Mouse (Mus musculus): Measurements from ENCODE around the gene Atp13a3. TPM values are rescaled to one million over a fixed set of nuclear protein-coding genes. Genes with fewer than 3 reads are reported as not detected.
A peak's percentile ranks its signal among the peaks of the same experiment; 100 is the strongest.
"Not testable (repeated sequence)": the region's sequence is repeated elsewhere in the genome, so short reads cannot be mapped to it uniquely, and the experiment has no call there.

Atp13a3 gene
- polyA plus RNA-seq, 1 experiment = 25.4 TPM

- H3K27ac ChIP-seq (ENCODE audit: insufficient read depth, low read depth, low read length) = no peak overlapping the region
- H3K36me3 ChIP-seq (ENCODE audit: control insufficient read depth, insufficient read depth, low read length) = peaks cover 3% of the 10 kb centered on the region; the same call in 1 of the 2 replicates
- DNase-seq = no peak
- WGBS = 91% methylated on average over 6 of the region's 6 CpGs
- H3K4me3 ChIP-seq (ENCODE audit: insufficient read depth, low read depth, low read length) = no peak overlapping the region
- no peaks in the 10 kb centered on the region; the same call in 1 of the 2 replicates for H3K4me1 ChIP-seq (ENCODE audit: control insufficient read depth, insufficient read depth, low read length)
- H3K27me3 ChIP-seq (replicated peaks; ENCODE audit: control insufficient read depth, insufficient read depth, low read length) = no peaks in the 10 kb centered on the region
- TF ChIP-seq POLR2A (IDR thresholded peaks at IDR 0.05; ENCODE audit: low read depth, low read length) = no peak
Observed at GRCm38 (mm10) chr16:30364604-30365003, 41.2 kb downstream of the Atp13a3 start.

- H3K27ac ChIP-seq (ENCODE audit: insufficient read depth, low read depth, low read length) = no peak overlapping the region
- no peak overlapping the region for H3K4me3 ChIP-seq (ENCODE audit: insufficient read depth, low read depth, low read length)
- TF ChIP-seq POLR2A (IDR thresholded peaks at IDR 0.05; ENCODE audit: low read depth, low read length) (no peak), CTCF (conservative IDR thresholded peaks at IDR 0.05; ENCODE audit: insufficient read depth, insufficient read length, low read depth, low read length) (no peak)
- DNase-seq = no peak
- WGBS = 80% methylated on average over 3 of the region's 3 CpGs
- H3K4me1 ChIP-seq (ENCODE audit: control insufficient read depth, insufficient read depth, low read length) = no peaks in the 10 kb centered on the region
- H3K36me3 ChIP-seq (ENCODE audit: control insufficient read depth, insufficient read depth, low read length) = peaks cover 3% of the 10 kb centered on the region; the same call in 1 of the 2 replicates
- no peaks in the 10 kb centered on the region for H3K27me3 ChIP-seq (replicated peaks; ENCODE audit: control insufficient read depth, insufficient read depth, low read length)
Observed at GRCm38 (mm10) chr16:30362528-30362927, 43.2 kb downstream of the Atp13a3 start.

DNA sequence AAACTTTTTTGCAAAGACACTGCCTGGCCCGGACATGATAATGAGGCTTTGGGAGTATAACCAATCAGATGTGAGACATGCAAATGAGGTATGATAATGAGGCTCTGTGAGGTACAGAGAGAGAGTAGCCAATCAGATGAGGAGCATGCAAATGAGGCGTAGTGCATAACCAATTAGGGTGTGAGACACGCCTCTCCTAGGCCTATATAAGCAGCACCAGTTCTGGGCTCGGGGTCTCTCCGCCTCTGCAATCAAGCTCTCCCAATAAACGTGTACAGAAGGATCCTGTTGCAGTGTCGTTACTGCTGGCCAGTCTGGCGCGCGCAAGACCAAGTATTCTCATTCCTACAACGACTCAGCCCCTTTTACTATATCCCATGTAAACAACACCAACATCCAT, 52.3 kb downstream of the Atp13a3 start:
- not testable (repeated sequence) for H3K36me3 ChIP-seq (ENCODE audit: control insufficient read depth, insufficient read depth, low read length); H3K27ac ChIP-seq (ENCODE audit: insufficient read depth, low read depth, low read length)
- 94% methylated on average over 11 of the region's 11 CpGs for WGBS

GRCm38 (mm10) chr16:30314236-30314635, 91.5 kb downstream of the Atp13a3 start:
- H3K4me1 ChIP-seq (ENCODE audit: control insufficient read depth, insufficient read depth, low read length) = peaks cover 3% of the 10 kb centered on the region; the same call in 1 of the 2 replicates
- no peak overlapping the region for H3K27ac ChIP-seq (ENCODE audit: insufficient read depth, low read depth, low read length)
- no peak overlapping the region for H3K4me3 ChIP-seq (ENCODE audit: insufficient read depth, low read depth, low read length)
- TF ChIP-seq CTCF (conservative IDR thresholded peaks at IDR 0.05; ENCODE audit: insufficient read depth, insufficient read length, low read depth, low read length) = no peak
- no peak for TF ChIP-seq POLR2A (IDR thresholded peaks at IDR 0.05; ENCODE audit: low read depth, low read length)
- H3K36me3 ChIP-seq (ENCODE audit: control insufficient read depth, insufficient read depth, low read length) = peaks cover 5% of the 10 kb centered on the region; the same call in 1 of the 2 replicates
- DNase-seq = peak; percentile 13
- no peaks in the 10 kb centered on the region for H3K27me3 ChIP-seq (replicated peaks; ENCODE audit: control insufficient read depth, insufficient read depth, low read length)

More for the DNA sequence above, 52.3 kb downstream of the Atp13a3 start:
- not testable (repeated sequence) for H3K4me1 ChIP-seq (ENCODE audit: control insufficient read depth, insufficient read depth, low read length); H3K4me3 ChIP-seq (ENCODE audit: insufficient read depth, low read depth, low read length); DNase-seq; H3K27me3 ChIP-seq (replicated peaks; ENCODE audit: control insufficient read depth, insufficient read depth, low read length)

DNA sequence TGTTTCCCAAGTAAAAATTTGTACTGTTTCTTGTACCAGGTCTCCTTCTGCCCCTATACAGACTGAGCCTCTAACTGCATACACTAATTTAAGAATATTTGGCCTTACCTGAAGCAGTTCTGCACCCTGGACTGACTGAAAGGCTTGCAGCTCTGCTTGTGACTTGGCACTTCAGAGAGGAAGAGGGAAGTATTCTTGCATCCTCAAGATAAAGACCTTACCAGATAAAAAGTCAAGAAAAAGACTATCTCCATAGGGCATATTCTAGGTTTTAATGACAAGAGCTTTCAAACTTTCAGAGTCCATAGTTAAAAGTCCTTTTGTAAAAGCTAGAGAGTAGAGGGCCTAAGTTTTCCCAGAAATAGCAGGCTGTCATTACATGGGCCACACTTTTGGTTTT, 95.1 kb downstream of the Atp13a3 start, which contains the start of gene Gp5:
Gene Gp5 (minus strand): TSS at position 133 of the 400 bp plus-strand sequence.
- Histone ChIP-seq H3K4me3 (ENCODE audit: insufficient read depth, low read depth, low read length) (no peak within 1 kb of the TSS; the same call in 1 of the 2 replicates), H3K4me1 (ENCODE audit: control insufficient read depth, insufficient read depth, low read length) (peaks cover 3% of the 10 kb centered on the region; the same call in 1 of the 2 replicates), H3K27ac (ENCODE audit: insufficient read depth, low read depth, low read length) (no peak within 1 kb of the TSS), H3K27me3 (replicated peaks; ENCODE audit: control insufficient read depth, insufficient read depth, low read length) (no peaks in the 10 kb centered on the region), H3K36me3 (ENCODE audit: control insufficient read depth, insufficient read depth, low read length) (peaks cover 4% of the 10 kb centered on the region; the same call in 1 of the 2 replicates)
- no peak for DNase-seq
- TF ChIP-seq POLR2A (IDR thresholded peaks at IDR 0.05; ENCODE audit: low read depth, low read length) (no peak), CTCF (conservative IDR thresholded peaks at IDR 0.05; ENCODE audit: insufficient read depth, insufficient read length, low read depth, low read length) (no peak)

GRCm38 (mm10) chr16:30310171-30310515, 95.6 kb downstream of the Atp13a3 start:
- WGBS = 68% methylated on average over 8 of the region's 8 CpGs
- Histone ChIP-seq H3K4me3 (ENCODE audit: insufficient read depth, low read depth, low read length) (no peak overlapping the region), H3K36me3 (ENCODE audit: control insufficient read depth, insufficient read depth, low read length) (peaks cover 2% of the 10 kb centered on the region; the same call in 1 of the 2 replicates), H3K27me3 (replicated peaks; ENCODE audit: control insufficient read depth, insufficient read depth, low read length) (no peaks in the 10 kb centered on the region), H3K27ac (ENCODE audit: insufficient read depth, low read depth, low read length) (no peak overlapping the region), H3K4me1 (ENCODE audit: control insufficient read depth, insufficient read depth, low read length) (peaks cover 3% of the 10 kb centered on the region; the same call in 1 of the 2 replicates)
- no peak for TF ChIP-seq POLR2A (IDR thresholded peaks at IDR 0.05; ENCODE audit: low read depth, low read length)
- TF ChIP-seq CTCF (conservative IDR thresholded peaks at IDR 0.05; ENCODE audit: insufficient read depth, insufficient read length, low read depth, low read length) = no peak
- DNase-seq = no peak

- no peak overlapping the region; the same call in 1 of the 2 replicates for H3K4me3 ChIP-seq (ENCODE audit: insufficient read depth, low read depth, low read length)
- WGBS = 18% methylated on average over 34 of the region's 34 CpGs
Observed at GRCm38 (mm10) chr16:30309395-30310170, 96.2 kb downstream of the Atp13a3 start.

More at GRCm38 (mm10) chr16:30309395-30310170, 96.2 kb downstream of the Atp13a3 start:
- TF ChIP-seq POLR2A (IDR thresholded peaks at IDR 0.05; ENCODE audit: low read depth, low read length) (no peak), CTCF (conservative IDR thresholded peaks at IDR 0.05; ENCODE audit: insufficient read depth, insufficient read length, low read depth, low read length) (no peak)
- no peaks in the 10 kb centered on the region for H3K27me3 ChIP-seq (replicated peaks; ENCODE audit: control insufficient read depth, insufficient read depth, low read length)
- H3K36me3 ChIP-seq (ENCODE audit: control insufficient read depth, insufficient read depth, low read length) = no peaks in the 10 kb centered on the region; the same call in 1 of the 2 replicates
- peaks cover 3% of the 10 kb centered on the region; the same call in 1 of the 2 replicates for H3K4me1 ChIP-seq (ENCODE audit: control insufficient read depth, insufficient read depth, low read length)
- DNase-seq = peak; percentile 17
- no peak overlapping the region for H3K27ac ChIP-seq (ENCODE audit: insufficient read depth, low read depth, low read length)

All from kidney, adult 2 months (tissue).